Mouse (Mus musculus) kidney, embryonic 14.5 days (tissue): Measurements from ENCODE around the gene Obsl1. TPM values are rescaled to one million over a fixed set of nuclear protein-coding genes. Genes with fewer than 3 reads are reported as not detected.

ENCODE experiments used
- ATAC-seq: fragments of 200-750 bp; cut with Nextera tagmentation; 2 replicates; pipeline ENCODE4 v1.8.0; 2017; ENCODE audit warnings: moderate number of reproducible peaks, mild to moderate bottlenecking, moderate TSS enrichment, moderate library complexity; ENCODE audit not compliant: low FRiP score, low TSS enrichment
- H3K27ac ChIP-seq: fragments of 300-500 bp; sonication (generic); 2 replicates; pipeline ENCODE4 v1.5.1; 2014; ENCODE audit warnings: low read depth, mild to moderate bottlenecking, low read length, moderate library complexity, mixed read lengths
- H3K27me3 ChIP-seq: fragments of 300-500 bp; sonication (generic); 2 replicates; pipeline ENCODE4 v1.6.1; 2014; ENCODE audit warnings: mild to moderate bottlenecking, low read length; ENCODE audit not compliant: control insufficient read depth, insufficient read depth
- H3K36me3 ChIP-seq: fragments of 300-500 bp; sonication (generic); 2 replicates; pipeline ENCODE4 v1.6.1; 2014; ENCODE audit warnings: low read length, mixed read lengths; ENCODE audit not compliant: control insufficient read depth, insufficient read depth
- H3K4me1 ChIP-seq: fragments of 300-500 bp; sonication (generic); 2 replicates; pipeline ENCODE4 v1.6.1; 2014; ENCODE audit warnings: low read length, mixed read lengths; ENCODE audit not compliant: control insufficient read depth, insufficient read depth
- H3K4me2 ChIP-seq: fragments of 300-500 bp; sonication (generic); replicated peaks from 2 replicates; pipeline ENCODE4 v1.6.1; 2014; ENCODE audit warnings: low read depth, mild to moderate bottlenecking, low read length
- H3K4me3 ChIP-seq: fragments of 300-500 bp; sonication (generic); 2 replicates; pipeline ENCODE4 v1.5.1; 2014; ENCODE audit warnings: mild to moderate bottlenecking, low read length
- H3K9ac ChIP-seq: fragments of 300-500 bp; sonication (generic); 2 replicates; pipeline ENCODE4 v1.6.1; 2014; ENCODE audit warnings: low read depth, mild to moderate bottlenecking, low read length, moderate library complexity
- H3K9me3 ChIP-seq: fragments of 300-500 bp; sonication (generic); 2 replicates; pipeline ENCODE4 v1.6.1; 2016; ENCODE audit warnings: low read length; ENCODE audit not compliant: control insufficient read depth
- WGBS: fragments of 180-500 bp; shearing (Covaris S2); extraction: QIAGEN DNeasy Blood & Tissue Kit; methylation state at CpG from one replicate; pipeline ENCODE4 v1.1.7; 2014; 5-methylcytosine and 5-hydroxymethylcytosine counted together
- polyA plus RNA-seq: library from polyadenylated mRNA; unstranded; fragments of >200 nt; fragmentation: Nextera tagmentation; extraction: Ambion mirVana; gene quantifications from 2 replicates; pipeline ENCODE4 v1.2.1, GENCODE M21; 2014

Obsl1 gene
- polyA plus RNA-seq, 1 experiment from 2014 or later: 79.8 TPM

- Histone ChIP-seq H3K4me1 (peaks cover 10% of the 10 kb centered on the region; the same call in 1 of the 2 replicates), H3K4me2 (peak within 1 kb of the TSS; percentile 78), H3K27ac (peak within 1 kb of the TSS; percentile 99), H3K9me3 (no peaks in the 10 kb centered on the region), H3K9ac (peak within 1 kb of the TSS; percentile 49), H3K27me3 (no peaks in the 10 kb centered on the region), H3K36me3 (peaks cover 12% of the 10 kb centered on the region), H3K4me3 (peak within 1 kb of the TSS; percentile 81)
- ATAC-seq: peak; percentile 97
- under 1% methylated on average over 46 of the region's 46 CpGs for WGBS
Measured at GRCm38 (mm10) chr1:75521321-75522031, 15.2 kb upstream of the Obsl1 start, which contains the start of gene Stk11ip. TSS of gene Stk11ip (plus strand) at chr1:75521529.

- peak overlapping the region; percentile 99; the same call in 1 of the 2 replicates for H3K27ac ChIP-seq
- 52% methylated on average over 5 of the region's 5 CpGs for WGBS
Measured at GRCm38 (mm10) chr1:75519576-75519975, 13.3 kb upstream of the Obsl1 start.

GRCm38 (mm10) chr1:75518427-75518826, 12.2 kb upstream of the Obsl1 start:
- H3K4me3 ChIP-seq: no peak overlapping the region
- 97% methylated on average over 4 of the region's 4 CpGs for WGBS
- no peaks in the 10 kb centered on the region for H3K36me3 ChIP-seq
- H3K9ac ChIP-seq: no peak overlapping the region
- H3K4me1 ChIP-seq: peaks cover 10% of the 10 kb centered on the region; the same call in 1 of the 2 replicates
- H3K27ac ChIP-seq: peak overlapping the region; percentile 62; the same call in 1 of the 2 replicates
- H3K4me2 ChIP-seq: no peak overlapping the region
- H3K27me3 ChIP-seq: no peaks in the 10 kb centered on the region
- ATAC-seq: no peak
- H3K9me3 ChIP-seq: no peaks in the 10 kb centered on the region

More at GRCm38 (mm10) chr1:75519576-75519975, 13.3 kb upstream of the Obsl1 start:
- Histone ChIP-seq H3K4me1 (peaks cover 10% of the 10 kb centered on the region; the same call in 1 of the 2 replicates), H3K27me3 (no peaks in the 10 kb centered on the region), H3K4me3 (no peak overlapping the region), H3K36me3 (no peaks in the 10 kb centered on the region), H3K9ac (no peak overlapping the region), H3K4me2 (no peak overlapping the region), H3K9me3 (no peaks in the 10 kb centered on the region)
- no peak for ATAC-seq

GRCm38 (mm10) chr1:75517984-75518383, 11.7 kb upstream of the Obsl1 start:
- no peak overlapping the region for H3K9ac ChIP-seq
- H3K4me1 ChIP-seq: peaks cover 10% of the 10 kb centered on the region; the same call in 1 of the 2 replicates
- WGBS: 53% methylated on average over 4 of the region's 4 CpGs
- peak overlapping the region; percentile 62; the same call in 1 of the 2 replicates for H3K27ac ChIP-seq
- H3K9me3 ChIP-seq: no peaks in the 10 kb centered on the region
- no peak overlapping the region for H3K4me2 ChIP-seq
- H3K27me3 ChIP-seq: no peaks in the 10 kb centered on the region
- no peak for ATAC-seq
- H3K36me3 ChIP-seq: no peaks in the 10 kb centered on the region
- no peak overlapping the region for H3K4me3 ChIP-seq

GRCm38 (mm10) chr1:75516703-75517380, 10.6 kb upstream of the Obsl1 start:
- H3K27ac ChIP-seq: no peak overlapping the region
- H3K4me2 ChIP-seq: no peak overlapping the region
- H3K9me3 ChIP-seq: no peaks in the 10 kb centered on the region
- peaks cover 9% of the 10 kb centered on the region for H3K4me1 ChIP-seq
- 78% methylated on average over 15 of the region's 15 CpGs for WGBS
- no peak for ATAC-seq
- no peak overlapping the region for H3K9ac ChIP-seq
- H3K27me3 ChIP-seq: no peaks in the 10 kb centered on the region
- H3K36me3 ChIP-seq: no peaks in the 10 kb centered on the region
- no peak overlapping the region for H3K4me3 ChIP-seq

GRCm38 (mm10) chr1:75512550-75512949, 6.3 kb upstream of the Obsl1 start:
- H3K4me1 ChIP-seq: peaks cover 24% of the 10 kb centered on the region
- no peaks in the 10 kb centered on the region for H3K27me3 ChIP-seq
- H3K36me3 ChIP-seq: no peaks in the 10 kb centered on the region
- ATAC-seq: no peak
- H3K9me3 ChIP-seq: no peaks in the 10 kb centered on the region
- WGBS: 93% methylated on average over 3 of the region's 3 CpGs
- H3K4me2 ChIP-seq: no peak overlapping the region
- no peak overlapping the region for H3K27ac ChIP-seq
- no peak overlapping the region for H3K4me3 ChIP-seq
- no peak overlapping the region for H3K9ac ChIP-seq

GRCm38 (mm10) chr1:75511437-75512210, 5.4 kb upstream of the Obsl1 start:
- WGBS: 60% methylated on average over 4 of the region's 4 CpGs
- no peaks in the 10 kb centered on the region for H3K27me3 ChIP-seq
- no peak overlapping the region for H3K4me2 ChIP-seq
- H3K4me3 ChIP-seq: no peak overlapping the region
- no peaks in the 10 kb centered on the region for H3K9me3 ChIP-seq
- no peak overlapping the region for H3K9ac ChIP-seq
- H3K27ac ChIP-seq: peak overlapping the region; percentile 27; the same call in 1 of the 2 replicates
- ATAC-seq: no peak
- H3K4me1 ChIP-seq: peaks cover 33% of the 10 kb centered on the region
- no peaks in the 10 kb centered on the region for H3K36me3 ChIP-seq

GRCm38 (mm10) chr1:75510154-75510553, 3.9 kb upstream of the Obsl1 start:
- WGBS: 74% methylated on average over 5 of the region's 5 CpGs
- Histone ChIP-seq H3K9ac (no peak overlapping the region), H3K9me3 (no peaks in the 10 kb centered on the region), H3K27me3 (no peaks in the 10 kb centered on the region), H3K4me2 (no peak overlapping the region), H3K4me1 (peaks cover 36% of the 10 kb centered on the region), H3K27ac (no peak overlapping the region; the same call in 1 of the 2 replicates), H3K36me3 (no peaks in the 10 kb centered on the region), H3K4me3 (no peak overlapping the region)
- no peak for ATAC-seq
